In genomic region chr4:141446211-141446610, GRCm38 (mm10) we compare ENCODE assay signal across 19 mouse cellular contexts. TPM values are rescaled to one million over a fixed set of nuclear protein-coding genes. Genes with fewer than 3 reads are reported as not detected.
DNase-seq lines count a peak whose midpoint lies in the region; ATAC-seq lines count a peak whose summit lies in the region.
"Had no signal": no experiment of that assay in that cellular context is flagged by ENCODE, and none has a peak within 500 bp of the region (broad histone marks: within the 10 kb centered on the region; RNA-seq: fewer than 3 reads in every experiment).

No protein-coding gene starts in this region.

- peaks cover 24% of the 10 kb centered on the region for H3K4me1 ChIP-seq in hindbrain, embryonic 15.5 days (replicated peaks)
- peaks cover 20% of the 10 kb centered on the region for H3K4me1 ChIP-seq in hindbrain, embryonic 12.5 days
- H3K4me1 ChIP-seq in midbrain, embryonic 15.5 days: peaks cover 23% of the 10 kb centered on the region
- H3K4me1 ChIP-seq in midbrain, embryonic 16.5 days (ENCODE audit: control insufficient read depth, insufficient read depth, low read length): peaks cover 16% of the 10 kb centered on the region
- H3K4me1 ChIP-seq in limb, embryonic 13.5 days: peaks cover 18% of the 10 kb centered on the region

- no peak for ATAC-seq in hindbrain, embryonic 15.5 days (ENCODE audit: low FRiP score, low read depth)
- no peak for ATAC-seq in hindbrain, embryonic 12.5 days (ENCODE audit: low FRiP score)
- ATAC-seq in midbrain, embryonic 15.5 days (replicated peaks): no peak
- no peak for ATAC-seq in midbrain, embryonic 16.5 days
- no peak for ATAC-seq in limb, embryonic 13.5 days (ENCODE audit: low FRiP score, low read depth)

- H3K9me3 ChIP-seq in hindbrain, embryonic 15.5 days: no peaks in the 10 kb centered on the region
- H3K9me3 ChIP-seq in hindbrain, embryonic 12.5 days (replicated peaks): no peaks in the 10 kb centered on the region
- H3K9me3 ChIP-seq in midbrain, embryonic 15.5 days: no peaks in the 10 kb centered on the region
- H3K9me3 ChIP-seq in midbrain, embryonic 16.5 days (replicated peaks; ENCODE audit: control insufficient read depth, low read length, poor library complexity, severe bottlenecking): no peaks in the 10 kb centered on the region
- no peaks in the 10 kb centered on the region for H3K9me3 ChIP-seq in limb, embryonic 13.5 days

- H3K36me3 ChIP-seq in hindbrain, embryonic 15.5 days: peaks cover 32% of the 10 kb centered on the region
- peaks cover 39% of the 10 kb centered on the region for H3K36me3 ChIP-seq in hindbrain, embryonic 12.5 days
- peaks cover 19% of the 10 kb centered on the region; the same call in 1 of the 2 replicates for H3K36me3 ChIP-seq in midbrain, embryonic 15.5 days (replicated peaks)
- H3K36me3 ChIP-seq in midbrain, embryonic 16.5 days (ENCODE audit: control insufficient read depth, insufficient read depth, low read length): peaks cover 16% of the 10 kb centered on the region
- peaks cover 42% of the 10 kb centered on the region for H3K36me3 ChIP-seq in limb, embryonic 13.5 days

- H3K27me3 ChIP-seq in hindbrain, embryonic 15.5 days: no peaks in the 10 kb centered on the region
- no peaks in the 10 kb centered on the region for H3K27me3 ChIP-seq in hindbrain, embryonic 12.5 days
- H3K27me3 ChIP-seq in midbrain, embryonic 15.5 days (replicated peaks): no peaks in the 10 kb centered on the region
- H3K27me3 ChIP-seq in midbrain, embryonic 16.5 days (ENCODE audit: control insufficient read depth, insufficient read depth, low read depth, low read length): no peaks in the 10 kb centered on the region
- H3K27me3 ChIP-seq in limb, embryonic 13.5 days: no peaks in the 10 kb centered on the region
- H3K27me3 ChIP-seq: CH12.LX had no signal

- peak overlapping the region; percentile 59; the same call in 1 of the 2 replicates for H3K4me2 ChIP-seq in hindbrain, embryonic 15.5 days
- H3K4me2 ChIP-seq in hindbrain, embryonic 12.5 days (replicated peaks): no peak overlapping the region
- H3K4me2 ChIP-seq in midbrain, embryonic 15.5 days: 0 out of 2 replicates have a peak overlapping the region, but pooled peaks have one; percentile 90
- no peak overlapping the region for H3K4me2 ChIP-seq in midbrain, embryonic 16.5 days (ENCODE audit: low read length)
- peak overlapping the region; percentile 81 for H3K4me2 ChIP-seq in limb, embryonic 13.5 days (replicated peaks)

- H3K4me3 ChIP-seq in hindbrain, embryonic 15.5 days: 0 out of 2 replicates have a peak overlapping the region, but pooled peaks have one; percentile 0
- H3K4me3 ChIP-seq in hindbrain, embryonic 12.5 days: no peak overlapping the region
- no peak overlapping the region for H3K4me3 ChIP-seq in midbrain, embryonic 15.5 days
- H3K4me3 ChIP-seq in midbrain, embryonic 16.5 days (ENCODE audit: low read depth, low read length): no peak overlapping the region
- H3K4me3 ChIP-seq in limb, embryonic 13.5 days: peak overlapping the region; percentile 95

- DNase-seq in cerebellum, postnatal 25 days: peak; percentile 5 to 8
- no peak for DNase-seq in cerebellum, adult 8-10 months
- no peak for DNase-seq in frontal cortex, postnatal 10 days (ENCODE audit: low spot score in 2 of 2)
- DNase-seq: adrenal gland, postnatal 25 days; cerebellum, postnatal 10 days; heart, adult 18-20 months; heart, postnatal 10 days; kidney, postnatal 10 days; thymus, postnatal 25 days had no signal

- H3K9ac ChIP-seq in hindbrain, embryonic 15.5 days: no peak overlapping the region
- H3K9ac ChIP-seq in hindbrain, embryonic 12.5 days: no peak overlapping the region
- H3K9ac ChIP-seq in midbrain, embryonic 15.5 days: no peak overlapping the region
- H3K9ac ChIP-seq in midbrain, embryonic 16.5 days (ENCODE audit: low read depth, low read length): no peak overlapping the region
- H3K9ac ChIP-seq in limb, embryonic 13.5 days: no peak overlapping the region

- H3K27ac ChIP-seq in hindbrain, embryonic 15.5 days (replicated peaks): no peak overlapping the region
- H3K27ac ChIP-seq in hindbrain, embryonic 12.5 days: no peak overlapping the region
- no peak overlapping the region for H3K27ac ChIP-seq in midbrain, embryonic 15.5 days
- no peak overlapping the region for H3K27ac ChIP-seq in midbrain, embryonic 16.5 days (ENCODE audit: low read length)
- no peak overlapping the region for H3K27ac ChIP-seq in limb, embryonic 13.5 days

- 70% methylated on average over 7 of the region's 7 CpGs for WGBS in hindbrain, embryonic 15.5 days
- WGBS in hindbrain, embryonic 12.5 days: 74% methylated on average over 7 of the region's 7 CpGs
- WGBS in midbrain, embryonic 15.5 days: 75% methylated on average over 7 of the region's 7 CpGs
- WGBS in midbrain, embryonic 16.5 days: 77% methylated on average over 7 of the region's 7 CpGs
- WGBS in limb, embryonic 13.5 days: 75% methylated on average over 7 of the region's 7 CpGs

RNA-seq across cellular contexts. Expression of gene Zbtb17, which starts 1.8 kb away (rescaled TPM):
- polyA plus RNA-seq in hindbrain, embryonic 15.5 days (2015; fragmentation: Nextera tagmentation; extraction: Ambion mirVana): 39.7 and 42.7 TPM in 2 replicates
- polyA plus RNA-seq in hindbrain, embryonic 12.5 days (2016; fragmentation: Nextera tagmentation; extraction: Ambion mirVana): 50.7 and 56.6 TPM in 2 replicates
- 49.4 and 49.7 TPM in 2 replicates for polyA plus RNA-seq in midbrain, embryonic 15.5 days (2015; fragmentation: Nextera tagmentation; extraction: Ambion mirVana)
- polyA plus RNA-seq in midbrain, embryonic 16.5 days (2015; fragmentation: Nextera tagmentation; extraction: Ambion mirVana): 42.7 and 48.2 TPM in 2 replicates
- 48.6 and 48.7 TPM in 2 replicates for polyA plus RNA-seq in limb, embryonic 13.5 days (2015; fragmentation: Nextera tagmentation; extraction: Ambion mirVana)

RNA-seq across cellular contexts. Expression of gene Srarp, which starts 10.3 kb away (rescaled TPM):
- polyA plus RNA-seq in hindbrain, embryonic 15.5 days (2015; fragmentation: Nextera tagmentation; extraction: Ambion mirVana): 0.39 TPM in 1 of 2 replicates, not detected in the other
- not detected in 2 replicates for polyA plus RNA-seq in hindbrain, embryonic 12.5 days (2016; fragmentation: Nextera tagmentation; extraction: Ambion mirVana)
- 0.32 and 0.50 TPM in 2 replicates for polyA plus RNA-seq in midbrain, embryonic 15.5 days (2015; fragmentation: Nextera tagmentation; extraction: Ambion mirVana)
- 0.62 TPM in 1 of 2 replicates, not detected in the other for polyA plus RNA-seq in midbrain, embryonic 16.5 days (2015; fragmentation: Nextera tagmentation; extraction: Ambion mirVana)
- not detected in 2 replicates for polyA plus RNA-seq in limb, embryonic 13.5 days (2015; fragmentation: Nextera tagmentation; extraction: Ambion mirVana)
- polyA plus RNA-seq: intestine, embryonic 14.5 days; liver, embryonic 11.5 days; lung, embryonic 16.5 days; neural tube, embryonic 11.5 days had no signal

RNA-seq across cellular contexts. Expression of gene Hspb7, which starts 25.6 kb away (rescaled TPM):
- not detected in 2 replicates for polyA plus RNA-seq in hindbrain, embryonic 15.5 days (2015; fragmentation: Nextera tagmentation; extraction: Ambion mirVana)
- polyA plus RNA-seq in hindbrain, embryonic 12.5 days (2016; fragmentation: Nextera tagmentation; extraction: Ambion mirVana): 0.10 TPM in 1 of 2 replicates, not detected in the other
- 0.14 TPM in 1 of 2 replicates, not detected in the other for polyA plus RNA-seq in midbrain, embryonic 15.5 days (2015; fragmentation: Nextera tagmentation; extraction: Ambion mirVana)
- polyA plus RNA-seq in midbrain, embryonic 16.5 days (2015; fragmentation: Nextera tagmentation; extraction: Ambion mirVana): not detected in 2 replicates
- 0.06 and 0.10 TPM in 2 replicates for polyA plus RNA-seq in limb, embryonic 13.5 days (2015; fragmentation: Nextera tagmentation; extraction: Ambion mirVana)
- polyA plus RNA-seq: neural tube, embryonic 11.5 days had no signal

RNA-seq across cellular contexts. Expression of gene Clcnkb, which starts 30.4 kb away (rescaled TPM):
- not detected in 2 replicates for polyA plus RNA-seq in hindbrain, embryonic 15.5 days (2015; fragmentation: Nextera tagmentation; extraction: Ambion mirVana)
- polyA plus RNA-seq in hindbrain, embryonic 12.5 days (2016; fragmentation: Nextera tagmentation; extraction: Ambion mirVana): not detected in 2 replicates
- not detected in 2 replicates for polyA plus RNA-seq in midbrain, embryonic 15.5 days (2015; fragmentation: Nextera tagmentation; extraction: Ambion mirVana)
- polyA plus RNA-seq in midbrain, embryonic 16.5 days (2015; fragmentation: Nextera tagmentation; extraction: Ambion mirVana): not detected in 2 replicates
- polyA plus RNA-seq in limb, embryonic 13.5 days (2015; fragmentation: Nextera tagmentation; extraction: Ambion mirVana): not detected in 2 replicates
- polyA plus RNA-seq: liver, embryonic 11.5 days; neural tube, embryonic 11.5 days had no signal

RNA-seq across cellular contexts. Expression of gene Clcnka, which starts 47.7 kb away (rescaled TPM):
- polyA plus RNA-seq in hindbrain, embryonic 15.5 days (2015; fragmentation: Nextera tagmentation; extraction: Ambion mirVana): 0.52 and 0.65 TPM in 2 replicates
- polyA plus RNA-seq in hindbrain, embryonic 12.5 days (2016; fragmentation: Nextera tagmentation; extraction: Ambion mirVana): 0.66 and 1.3 TPM in 2 replicates
- polyA plus RNA-seq in midbrain, embryonic 15.5 days (2015; fragmentation: Nextera tagmentation; extraction: Ambion mirVana): 0.06 TPM in 1 of 2 replicates, not detected in the other
- 0.19 TPM in 1 of 2 replicates, not detected in the other for polyA plus RNA-seq in midbrain, embryonic 16.5 days (2015; fragmentation: Nextera tagmentation; extraction: Ambion mirVana)
- polyA plus RNA-seq in limb, embryonic 13.5 days (2015; fragmentation: Nextera tagmentation; extraction: Ambion mirVana): 0.23 and 0.36 TPM in 2 replicates
- polyA plus RNA-seq: intestine, embryonic 14.5 days; neural tube, embryonic 11.5 days had no signal

Comparison
In these comparisons a context has a peak if more than half of its experiments do, and no peak if none do; other contexts are left out.
1. DNase-seq: peak in cerebellum, postnatal 25 days (2 of 2); none in cerebellum, adult 8-10 months (single experiment) and frontal cortex, postnatal 10 days (0 of 2).
2. H3K4me2 ChIP-seq: peak in hindbrain, embryonic 15.5 days (single experiment), midbrain, embryonic 15.5 days (single experiment) and limb, embryonic 13.5 days (single experiment); none in hindbrain, embryonic 12.5 days (single experiment) and midbrain, embryonic 16.5 days (single experiment).
3. H3K4me3 ChIP-seq: peak in hindbrain, embryonic 15.5 days (single experiment) and limb, embryonic 13.5 days (single experiment); none in hindbrain, embryonic 12.5 days (single experiment), midbrain, embryonic 15.5 days (single experiment) and midbrain, embryonic 16.5 days (single experiment).